Mouse (Mus musculus): ENCODE results near the gene Gm3233. TPM values are rescaled to one million over a fixed set of nuclear protein-coding genes. Genes with fewer than 3 reads are reported as not detected.
"Not testable (repeated sequence)": the region's sequence is repeated elsewhere in the genome, so short reads cannot be mapped to it uniquely, and the experiment has no call there.

The Gm3233 gene
- not detected in 2 replicates for polyA plus RNA-seq (2014; fragmentation: Nextera tagmentation; extraction: Ambion mirVana)

- H3K9me3 ChIP-seq (ENCODE audit: control insufficient read depth, low read length); H3K4me1 ChIP-seq (ENCODE audit: control insufficient read depth, insufficient read depth, low read length): not testable (repeated sequence)
- WGBS: no CpG with 5 or more reads among the region's 1 CpGs
These were observed at the start of gene Gm3233 for GRCm38 (mm10) chr10:77759582-77759981. TSS of gene Gm3233 (minus strand) at chr10:77759682.

GRCm38 (mm10) chr10:77804095-77804494 lies 44.6 kb upstream of the Gm3233 start:
- Histone ChIP-seq H3K4me3 (ENCODE audit: low read depth, low read length) (no peak overlapping the region), H3K9me3 (ENCODE audit: control insufficient read depth, low read length) (no peaks in the 10 kb centered on the region), H3K36me3 (ENCODE audit: control insufficient read depth, insufficient read depth, low read length) (no peaks in the 10 kb centered on the region), H3K27me3 (ENCODE audit: control insufficient read depth, insufficient read depth, low read length) (no peaks in the 10 kb centered on the region), H3K9ac (ENCODE audit: low read length) (no peak overlapping the region), H3K27ac (ENCODE audit: low read depth, low read length) (no peak overlapping the region), H3K4me2 (no peak overlapping the region), H3K4me1 (ENCODE audit: control insufficient read depth, insufficient read depth, low read length) (0 out of 2 replicates have a peak, but pooled peaks cover under 1% of the 10 kb centered on the region)
- WGBS: 81% methylated on average over 3 of the region's 3 CpGs
- DNase-seq (ENCODE audit: low spot score, missing footprints): peak; percentile 35
- ATAC-seq (ENCODE audit: low FRiP score): no peak

More at GRCm38 (mm10) chr10:77759582-77759981, at the start of gene Gm3233:
- not testable (repeated sequence) for H3K4me2 ChIP-seq; H3K27ac ChIP-seq (ENCODE audit: low read depth, low read length); DNase-seq (ENCODE audit: low spot score, missing footprints); ATAC-seq (ENCODE audit: low FRiP score); H3K36me3 ChIP-seq (ENCODE audit: control insufficient read depth, insufficient read depth, low read length); H3K9ac ChIP-seq (ENCODE audit: low read length); H3K27me3 ChIP-seq (ENCODE audit: control insufficient read depth, insufficient read depth, low read length); H3K4me3 ChIP-seq (ENCODE audit: low read depth, low read length)

- Histone ChIP-seq H3K36me3 (ENCODE audit: control insufficient read depth, insufficient read depth, low read length) (no peaks in the 10 kb centered on the region), H3K9ac (ENCODE audit: low read length) (no peak within 1 kb of the TSS), H3K27me3 (ENCODE audit: control insufficient read depth, insufficient read depth, low read length) (no peaks in the 10 kb centered on the region), H3K4me3 (ENCODE audit: low read depth, low read length) (no peak within 1 kb of the TSS), H3K4me2 (no peak within 1 kb of the TSS), H3K27ac (ENCODE audit: low read depth, low read length) (no peak within 1 kb of the TSS), H3K9me3 (ENCODE audit: control insufficient read depth, low read length) (no peaks in the 10 kb centered on the region), H3K4me1 (ENCODE audit: control insufficient read depth, insufficient read depth, low read length) (peaks cover 2% of the 10 kb centered on the region; the same call in 1 of the 2 replicates)
- ATAC-seq (ENCODE audit: low FRiP score) (no peak), DNase-seq (ENCODE audit: low spot score, missing footprints) (peak; percentile 79)
- 65% methylated on average over 8 of the region's 8 CpGs for WGBS
These were observed 39.5 kb upstream of the Gm3233 start, which contains the start of gene Gm19668 for GRCm38 (mm10) chr10:77798921-77799508. TSS of gene Gm19668 (minus strand) at chr10:77799133.

GRCm38 (mm10) chr10:77798164-77798920 lies 38.9 kb upstream of the Gm3233 start:
- H3K9ac ChIP-seq (ENCODE audit: low read length); H3K36me3 ChIP-seq (ENCODE audit: control insufficient read depth, insufficient read depth, low read length); H3K4me1 ChIP-seq (ENCODE audit: control insufficient read depth, insufficient read depth, low read length); H3K4me2 ChIP-seq; H3K27me3 ChIP-seq (ENCODE audit: control insufficient read depth, insufficient read depth, low read length); H3K4me3 ChIP-seq (ENCODE audit: low read depth, low read length); ATAC-seq (ENCODE audit: low FRiP score); H3K27ac ChIP-seq (ENCODE audit: low read depth, low read length); H3K9me3 ChIP-seq (ENCODE audit: control insufficient read depth, low read length): not testable (repeated sequence)
- 31% methylated on average over 3 of the region's 3 CpGs for WGBS
- DNase-seq (ENCODE audit: low spot score, missing footprints): peak; percentile 81

GRCm38 (mm10) chr10:77797677-77798076 lies 38.2 kb upstream of the Gm3233 start:
- peak; percentile 85 for DNase-seq (ENCODE audit: low spot score, missing footprints)
- Histone ChIP-seq H3K4me3 (ENCODE audit: low read depth, low read length) (no peak overlapping the region), H3K27me3 (ENCODE audit: control insufficient read depth, insufficient read depth, low read length) (no peaks in the 10 kb centered on the region), H3K27ac (ENCODE audit: low read depth, low read length) (no peak overlapping the region), H3K9ac (ENCODE audit: low read length) (no peak overlapping the region), H3K4me2 (no peak overlapping the region), H3K4me1 (ENCODE audit: control insufficient read depth, insufficient read depth, low read length) (peaks cover 2% of the 10 kb centered on the region; the same call in 1 of the 2 replicates), H3K9me3 (ENCODE audit: control insufficient read depth, low read length) (no peaks in the 10 kb centered on the region), H3K36me3 (ENCODE audit: control insufficient read depth, insufficient read depth, low read length) (no peaks in the 10 kb centered on the region)
- no peak for ATAC-seq (ENCODE audit: low FRiP score)
- WGBS: 19% methylated on average over 3 of the region's 3 CpGs

- Histone ChIP-seq H3K4me3 (ENCODE audit: low read depth, low read length) (no peak within 1 kb of the TSS), H3K27ac (ENCODE audit: low read depth, low read length) (no peak within 1 kb of the TSS), H3K9ac (ENCODE audit: low read length) (no peak within 1 kb of the TSS), H3K36me3 (ENCODE audit: control insufficient read depth, insufficient read depth, low read length) (no peaks in the 10 kb centered on the region), H3K4me1 (ENCODE audit: control insufficient read depth, insufficient read depth, low read length) (peaks cover 2% of the 10 kb centered on the region; the same call in 1 of the 2 replicates), H3K4me2 (no peak within 1 kb of the TSS), H3K9me3 (ENCODE audit: control insufficient read depth, low read length) (no peaks in the 10 kb centered on the region), H3K27me3 (ENCODE audit: control insufficient read depth, insufficient read depth, low read length) (no peaks in the 10 kb centered on the region)
- WGBS: 64% methylated on average over 2 of the region's 2 CpGs
- ATAC-seq (ENCODE audit: low FRiP score): no peak
- peak; percentile 51 for DNase-seq (ENCODE audit: low spot score, missing footprints)
These were observed 35.5 kb upstream of the Gm3233 start, which contains the start of gene Gm9639 for GRCm38 (mm10) chr10:77794976-77795375. TSS of gene Gm9639 (minus strand) at chr10:77795076.

GRCm38 (mm10) chr10:77788621-77789020 lies 29.1 kb upstream of the Gm3233 start:
- no peaks in the 10 kb centered on the region for H3K27me3 ChIP-seq (ENCODE audit: control insufficient read depth, insufficient read depth, low read length)
- H3K9me3 ChIP-seq (ENCODE audit: control insufficient read depth, low read length): no peaks in the 10 kb centered on the region
- WGBS: 88% methylated on average over 2 of the region's 2 CpGs
- H3K4me3 ChIP-seq (ENCODE audit: low read depth, low read length): no peak overlapping the region
- H3K27ac ChIP-seq (ENCODE audit: low read depth, low read length): no peak overlapping the region
- no peak overlapping the region for H3K4me2 ChIP-seq
- peak; percentile 76 for DNase-seq (ENCODE audit: low spot score, missing footprints)
- H3K36me3 ChIP-seq (ENCODE audit: control insufficient read depth, insufficient read depth, low read length): no peaks in the 10 kb centered on the region
- no peaks in the 10 kb centered on the region for H3K4me1 ChIP-seq (ENCODE audit: control insufficient read depth, insufficient read depth, low read length)
- no peak overlapping the region for H3K9ac ChIP-seq (ENCODE audit: low read length)
- ATAC-seq (ENCODE audit: low FRiP score): no peak

- H3K36me3 ChIP-seq (ENCODE audit: control insufficient read depth, insufficient read depth, low read length); H3K9me3 ChIP-seq (ENCODE audit: control insufficient read depth, low read length); DNase-seq (ENCODE audit: low spot score, missing footprints); H3K27me3 ChIP-seq (ENCODE audit: control insufficient read depth, insufficient read depth, low read length); ATAC-seq (ENCODE audit: low FRiP score); H3K9ac ChIP-seq (ENCODE audit: low read length); H3K27ac ChIP-seq (ENCODE audit: low read depth, low read length); H3K4me3 ChIP-seq (ENCODE audit: low read depth, low read length); H3K4me2 ChIP-seq; H3K4me1 ChIP-seq (ENCODE audit: control insufficient read depth, insufficient read depth, low read length): not testable (repeated sequence)
- no CpG with 5 or more reads among the region's 1 CpGs for WGBS
These were observed 28.4 kb upstream of the Gm3233 start, which contains the start of gene Gm7137 for GRCm38 (mm10) chr10:77787876-77788275. TSS of gene Gm7137 (minus strand) at chr10:77788200.

GRCm38 (mm10) chr10:77783396-77783795 lies 23.9 kb upstream of the Gm3233 start:
- H3K36me3 ChIP-seq (ENCODE audit: control insufficient read depth, insufficient read depth, low read length); ATAC-seq (ENCODE audit: low FRiP score); H3K27me3 ChIP-seq (ENCODE audit: control insufficient read depth, insufficient read depth, low read length); H3K9ac ChIP-seq (ENCODE audit: low read length); H3K4me2 ChIP-seq; H3K9me3 ChIP-seq (ENCODE audit: control insufficient read depth, low read length); DNase-seq (ENCODE audit: low spot score, missing footprints); H3K27ac ChIP-seq (ENCODE audit: low read depth, low read length); H3K4me3 ChIP-seq (ENCODE audit: low read depth, low read length); H3K4me1 ChIP-seq (ENCODE audit: control insufficient read depth, insufficient read depth, low read length): not testable (repeated sequence)
- 100% methylated on average over 1 of the region's 3 CpGs for WGBS

Measured in midbrain, embryonic 11.5 days (tissue).